Mouse (Mus musculus): ENCODE data around the gene Rag2. TPM values are rescaled to one million over a fixed set of nuclear protein-coding genes. Genes with fewer than 3 reads are reported as not detected.

Rag2 gene
- total RNA-seq, 2 experiments from 2014 or later: not detected

- peak; percentile 82 to 83 for DNase-seq (ENCODE audit: low spot score in 2 of 2)
- intact Hi-C loops (cut with DNase I): no loop called here
Observed at GRCm38 (mm10) chr2:101678236-101679021, 53.9 kb downstream of the Rag2 start, which contains the start of gene Traf6. Traf6 (plus strand) TSS chr2:101678429.

- intact Hi-C loops (cut with DNase I): no loop called here
- peak in 1 of 2 experiments; percentile 8 for DNase-seq (ENCODE audit: low spot score in 2 of 2)
Observed at GRCm38 (mm10) chr2:101679164-101679784, 54.8 kb downstream of the Rag2 start.

Other genes with a start within 250 kb of the Rag2 start
- under 1 TPM; 0.18 to 0.37 TPM for gene Rag1, start 24.8 kb downstream of the Rag2 start, total RNA-seq (2021)
- 10 to 100 TPM; 24.7 to 28.3 TPM for gene B230118H07Rik, start 24.8 kb downstream of the Rag2 start, total RNA-seq (2021)
- gene Traf6, start 53.7 kb downstream of the Rag2 start, total RNA-seq (2021): 10 to 100 TPM in 1 of 2 experiments, 1 to 10 TPM in 1; 9.9 to 11.7 TPM

All from left cerebral cortex, postnatal 25 days (tissue).